Mouse (Mus musculus): ENCODE data around the gene Slc44a5.

- no peak for TF ChIP-seq POLR2A (IDR thresholded peaks at IDR 0.05; ENCODE audit: low read depth, low read length)
- TF ChIP-seq CTCF (IDR thresholded peaks at IDR 0.05; ENCODE audit: borderline replicate concordance, insufficient read depth, low read length) = no peak
Observed at GRCm38 (mm10) chr3:154300006-154300405, 326.8 kb downstream of the Slc44a5 start.
